Mouse (Mus musculus): ENCODE measurements around the gene Tanc1. TPM values are rescaled to one million over a fixed set of nuclear protein-coding genes. Genes with fewer than 3 reads are reported as not detected.

The Tanc1 gene
- polyA plus RNA-seq, 1 experiment: 0.01 TPM

- Histone ChIP-seq H3K27me3 (ENCODE audit: control insufficient read depth) (no peaks in the 10 kb centered on the region), H3K4me1 (ENCODE audit: control insufficient read depth) (no peaks in the 10 kb centered on the region), H3K4me3 (replicated peaks) (no peak overlapping the region), H3K9me3 (ENCODE audit: control insufficient read depth, low read length) (no peaks in the 10 kb centered on the region), H3K36me3 (ENCODE audit: control insufficient read depth) (no peaks in the 10 kb centered on the region)
- no peak for TF ChIP-seq GATA1 (IDR thresholded peaks at IDR 0.05; ENCODE audit: low read length)
- TF ChIP-seq TAL1 (IDR thresholded peaks at IDR 0.05; ENCODE audit: low read length): no peak
Measured at GRCm38 (mm10) chr2:59593341-59593902, 18.4 kb upstream of the Tanc1 start.

GRCm38 (mm10) chr2:59594095-59594494 lies 17.7 kb upstream of the Tanc1 start:
- H3K4me3 ChIP-seq (replicated peaks): no peak overlapping the region
- no peaks in the 10 kb centered on the region for H3K4me1 ChIP-seq (ENCODE audit: control insufficient read depth)
- no peaks in the 10 kb centered on the region for H3K36me3 ChIP-seq (ENCODE audit: control insufficient read depth)
- TF ChIP-seq GATA1 (IDR thresholded peaks at IDR 0.05; ENCODE audit: low read length): no peak
- no peaks in the 10 kb centered on the region for H3K9me3 ChIP-seq (ENCODE audit: control insufficient read depth, low read length)
- no peaks in the 10 kb centered on the region for H3K27me3 ChIP-seq (ENCODE audit: control insufficient read depth)

- Histone ChIP-seq H3K36me3 (ENCODE audit: control insufficient read depth) (no peaks in the 10 kb centered on the region), H3K9me3 (ENCODE audit: control insufficient read depth, low read length) (no peaks in the 10 kb centered on the region), H3K4me3 (replicated peaks) (no peak overlapping the region), H3K27me3 (ENCODE audit: control insufficient read depth) (no peaks in the 10 kb centered on the region), H3K4me1 (ENCODE audit: control insufficient read depth) (no peaks in the 10 kb centered on the region)
- TF ChIP-seq TAL1 (IDR thresholded peaks at IDR 0.05; ENCODE audit: low read length) (no peak), GATA1 (IDR thresholded peaks at IDR 0.05; ENCODE audit: low read length) (no peak)
Measured at GRCm38 (mm10) chr2:59596545-59596944, 15.3 kb upstream of the Tanc1 start.

DNA sequence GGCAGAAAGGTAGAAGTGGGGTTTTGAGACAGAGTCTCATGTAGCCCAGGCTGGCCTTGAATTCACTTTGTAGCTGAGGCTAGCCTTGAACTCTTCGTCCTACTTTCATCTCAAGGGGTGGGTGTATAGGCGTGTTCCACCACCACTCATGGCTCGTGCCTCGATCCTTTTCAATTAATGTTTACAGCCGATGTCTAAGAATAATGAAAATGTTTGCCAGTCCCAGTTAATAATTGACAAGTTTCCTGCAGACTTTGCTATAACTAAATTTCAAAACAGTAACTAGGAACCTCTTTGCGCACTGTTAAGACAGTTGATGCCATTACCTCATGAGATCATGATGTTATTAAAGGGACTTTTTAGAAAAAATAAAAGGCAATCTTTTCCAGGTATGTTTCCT lies 13.6 kb upstream of the Tanc1 start:
- TF ChIP-seq GATA1 (IDR thresholded peaks at IDR 0.05; ENCODE audit: low read length) (no peak), TAL1 (IDR thresholded peaks at IDR 0.05; ENCODE audit: low read length) (no peak)
- no peaks in the 10 kb centered on the region for H3K36me3 ChIP-seq (ENCODE audit: control insufficient read depth)
- H3K9me3 ChIP-seq (ENCODE audit: control insufficient read depth, low read length): no peaks in the 10 kb centered on the region
- H3K4me3 ChIP-seq (replicated peaks): no peak overlapping the region
- no peaks in the 10 kb centered on the region for H3K4me1 ChIP-seq (ENCODE audit: control insufficient read depth)
- H3K27me3 ChIP-seq (ENCODE audit: control insufficient read depth): no peaks in the 10 kb centered on the region

DNA sequence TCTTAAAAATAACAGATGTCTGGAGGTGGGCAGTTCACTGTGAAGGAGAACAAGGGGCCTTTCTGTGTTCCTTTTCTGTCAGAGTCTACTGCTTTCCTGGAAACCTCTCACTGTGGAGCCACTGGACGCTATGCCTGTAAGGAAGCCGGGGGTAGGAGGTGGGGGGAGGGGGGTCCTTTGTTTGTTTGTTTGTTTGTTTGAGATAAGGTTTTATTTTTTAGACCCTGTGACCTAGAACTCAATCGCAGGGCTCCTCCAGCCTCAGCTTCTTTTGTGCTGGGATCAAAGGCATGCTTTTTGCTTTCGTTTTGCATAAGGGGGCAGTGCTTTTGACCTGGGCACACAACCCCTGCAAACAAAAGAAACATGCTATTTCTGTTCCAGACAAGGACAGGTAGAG lies 12.9 kb upstream of the Tanc1 start:
- Histone ChIP-seq H3K9me3 (ENCODE audit: control insufficient read depth, low read length) (no peaks in the 10 kb centered on the region), H3K27me3 (ENCODE audit: control insufficient read depth) (no peaks in the 10 kb centered on the region), H3K36me3 (ENCODE audit: control insufficient read depth) (no peaks in the 10 kb centered on the region), H3K4me1 (ENCODE audit: control insufficient read depth) (no peaks in the 10 kb centered on the region), H3K4me3 (replicated peaks) (no peak overlapping the region)
- TF ChIP-seq GATA1 (IDR thresholded peaks at IDR 0.05; ENCODE audit: low read length) (no peak), TAL1 (IDR thresholded peaks at IDR 0.05; ENCODE audit: low read length) (no peak)

- no peaks in the 10 kb centered on the region for H3K9me3 ChIP-seq (ENCODE audit: control insufficient read depth, low read length)
- H3K27me3 ChIP-seq (ENCODE audit: control insufficient read depth): no peaks in the 10 kb centered on the region
- H3K4me3 ChIP-seq (replicated peaks): no peak overlapping the region
- no peaks in the 10 kb centered on the region for H3K4me1 ChIP-seq (ENCODE audit: control insufficient read depth)
- H3K36me3 ChIP-seq (ENCODE audit: control insufficient read depth): no peaks in the 10 kb centered on the region
- TF ChIP-seq TAL1 (IDR thresholded peaks at IDR 0.05; ENCODE audit: low read length) (no peak), GATA1 (IDR thresholded peaks at IDR 0.05; ENCODE audit: low read length) (no peak)
Measured at GRCm38 (mm10) chr2:59599338-59600111, 12.3 kb upstream of the Tanc1 start.

- H3K4me3 ChIP-seq (replicated peaks): no peak overlapping the region
Measured at GRCm38 (mm10) chr2:59600123-59600840, 11.6 kb upstream of the Tanc1 start.

GRCm38 (mm10) chr2:59600980-59601379 lies 10.9 kb upstream of the Tanc1 start:
- H3K9me3 ChIP-seq (ENCODE audit: control insufficient read depth, low read length): no peaks in the 10 kb centered on the region

More at GRCm38 (mm10) chr2:59600123-59600840, 11.6 kb upstream of the Tanc1 start:
- H3K9me3 ChIP-seq (ENCODE audit: control insufficient read depth, low read length): no peaks in the 10 kb centered on the region
- H3K36me3 ChIP-seq (ENCODE audit: control insufficient read depth): no peaks in the 10 kb centered on the region
- no peaks in the 10 kb centered on the region for H3K27me3 ChIP-seq (ENCODE audit: control insufficient read depth)
- no peak for TF ChIP-seq GATA1 (IDR thresholded peaks at IDR 0.05; ENCODE audit: low read length)
- TF ChIP-seq TAL1 (IDR thresholded peaks at IDR 0.05; ENCODE audit: low read length): no peak
- H3K4me1 ChIP-seq (ENCODE audit: control insufficient read depth): no peaks in the 10 kb centered on the region

GRCm38 (mm10) chr2:59601452-59601851 lies 10.4 kb upstream of the Tanc1 start:
- Histone ChIP-seq H3K4me1 (ENCODE audit: control insufficient read depth) (no peaks in the 10 kb centered on the region), H3K27me3 (ENCODE audit: control insufficient read depth) (no peaks in the 10 kb centered on the region), H3K4me3 (replicated peaks) (no peak overlapping the region), H3K9me3 (ENCODE audit: control insufficient read depth, low read length) (no peaks in the 10 kb centered on the region), H3K36me3 (ENCODE audit: control insufficient read depth) (no peaks in the 10 kb centered on the region)
- TF ChIP-seq TAL1 (IDR thresholded peaks at IDR 0.05; ENCODE audit: low read length) (no peak), GATA1 (IDR thresholded peaks at IDR 0.05; ENCODE audit: low read length) (no peak)

More at GRCm38 (mm10) chr2:59600980-59601379, 10.9 kb upstream of the Tanc1 start:
- Histone ChIP-seq H3K27me3 (ENCODE audit: control insufficient read depth) (no peaks in the 10 kb centered on the region), H3K36me3 (ENCODE audit: control insufficient read depth) (no peaks in the 10 kb centered on the region), H3K4me3 (replicated peaks) (no peak overlapping the region), H3K4me1 (ENCODE audit: control insufficient read depth) (no peaks in the 10 kb centered on the region)
- no peak for TF ChIP-seq GATA1 (IDR thresholded peaks at IDR 0.05; ENCODE audit: low read length)
- no peak for TF ChIP-seq TAL1 (IDR thresholded peaks at IDR 0.05; ENCODE audit: low read length)
